Mouse (Mus musculus) hindbrain, postnatal 0 days (tissue): ENCODE measurements around the gene Gak. TPM values are rescaled to one million over a fixed set of nuclear protein-coding genes. Genes with fewer than 3 reads are reported as not detected.

Source experiments
- ATAC-seq: fragments of 200-750 bp; cut with Nextera tagmentation; 2 replicates; pipeline ENCODE4 v1.8.0; 2017; ENCODE audit warnings: mild to moderate bottlenecking, moderate TSS enrichment, moderate library complexity
- DNase-seq: peaks from one replicate; pipeline ENCODE4 v3.0.0-alpha.2; 2015; ENCODE audit warnings: low spot score
- H3K27ac ChIP-seq: fragments of 300-500 bp; sonication (generic); 2 replicates; pipeline ENCODE4 v1.5.1; 2014; ENCODE audit warnings: mild to moderate bottlenecking
- H3K27me3 ChIP-seq: fragments of 300-500 bp; sonication (generic); 2 replicates; pipeline ENCODE4 v1.6.1; 2014; ENCODE audit warnings: low read length, mixed read lengths; ENCODE audit not compliant: insufficient read depth
- H3K36me3 ChIP-seq: fragments of 300-500 bp; sonication (generic); 2 replicates; pipeline ENCODE4 v1.6.1; 2014; ENCODE audit warnings: low read length, mixed read lengths; ENCODE audit not compliant: insufficient read depth
- H3K4me1 ChIP-seq: fragments of 300-500 bp; sonication (generic); 2 replicates; pipeline ENCODE4 v1.6.1; 2014; ENCODE audit warnings: antibody characterized with exemption, low read length, mixed read lengths; ENCODE audit not compliant: insufficient read depth
- H3K4me2 ChIP-seq: fragments of 300-500 bp; sonication (generic); 2 replicates; pipeline ENCODE4 v1.6.1; 2014; ENCODE audit warnings: low read depth, mild to moderate bottlenecking, low read length, moderate library complexity, mixed read lengths
- H3K4me3 ChIP-seq: fragments of 300-500 bp; sonication (generic); 2 replicates; pipeline ENCODE4 v1.5.1; 2014; ENCODE audit warnings: low read length
- H3K9ac ChIP-seq: fragments of 300-500 bp; sonication (generic); replicated peaks from 2 replicates; pipeline ENCODE4 v1.6.1; 2014; ENCODE audit warnings: mild to moderate bottlenecking, low read length, moderate library complexity, mixed read lengths
- H3K9me3 ChIP-seq: fragments of 300-500 bp; sonication (generic); 2 replicates; pipeline ENCODE4 v1.6.1; 2016; ENCODE audit warnings: low read length, mixed read lengths
- CTCF ChIP-seq: IDR thresholded peaks from 2 replicates; pipeline ENCODE4 v1.5.1; 2016; ENCODE audit warnings: antibody characterized with exemption, control low read depth, low read depth
- WGBS: fragments of 180-500 bp; shearing (Covaris S2); extraction: QIAGEN DNeasy Blood & Tissue Kit; methylation state at CpG from one replicate; pipeline ENCODE4 v1.1.7; 2014; 5-methylcytosine and 5-hydroxymethylcytosine counted together
- polyA plus RNA-seq: library from polyadenylated mRNA; unstranded; fragments of >200 nt; fragmentation: Nextera tagmentation; extraction: Ambion mirVana; gene quantifications from 2 replicates; pipeline ENCODE4 v1.2.1, GENCODE M21; 2015
- total RNA-seq: library from RNA; depleted of rRNA; stranded (reverse); fragments of >200 nt; gene quantifications from 2 replicates; pipeline ENCODE4 v1.2.3, GENCODE M21; 2014

Gak gene
- total and polyA plus RNA-seq, 2 experiments from 2014 or later = 43.5 to 75.5 TPM

- WGBS = 95% methylated on average over 15 of the region's 15 CpGs
- H3K36me3 ChIP-seq = peaks cover 48% of the 10 kb centered on the region
These were observed 26.5 kb upstream of the Gak start for GRCm38 (mm10) chr5:108655891-108656650.

GRCm38 (mm10) chr5:108655381-108655780 is 25.8 kb upstream of the Gak start:
- H3K9ac ChIP-seq = no peak overlapping the region
- ATAC-seq (no peak), DNase-seq (no peak)
- H3K27ac ChIP-seq = no peak overlapping the region
- no peaks in the 10 kb centered on the region for H3K27me3 ChIP-seq
- no peak for TF ChIP-seq CTCF
- WGBS = 96% methylated on average over 9 of the region's 9 CpGs
- no peak overlapping the region for H3K4me2 ChIP-seq
- no peak overlapping the region for H3K4me3 ChIP-seq
- H3K36me3 ChIP-seq = peaks cover 48% of the 10 kb centered on the region
- no peaks in the 10 kb centered on the region for H3K9me3 ChIP-seq
- peaks cover 9% of the 10 kb centered on the region; the same call in 1 of the 2 replicates for H3K4me1 ChIP-seq

More at GRCm38 (mm10) chr5:108655891-108656650, 26.5 kb upstream of the Gak start:
- Histone ChIP-seq H3K4me1 (peaks cover 9% of the 10 kb centered on the region), H3K9ac (no peak overlapping the region), H3K4me2 (no peak overlapping the region), H3K9me3 (no peaks in the 10 kb centered on the region), H3K4me3 (no peak overlapping the region), H3K27me3 (no peaks in the 10 kb centered on the region), H3K27ac (no peak overlapping the region)
- no peak for TF ChIP-seq CTCF
- DNase-seq (no peak), ATAC-seq (no peak)

- no peak overlapping the region for H3K27ac ChIP-seq
- 96% methylated on average over 10 of the region's 10 CpGs for WGBS
- ATAC-seq = no peak
These were observed 25.0 kb upstream of the Gak start for GRCm38 (mm10) chr5:108654444-108654990.

GRCm38 (mm10) chr5:108653341-108653740 is 23.8 kb upstream of the Gak start:
- no peak overlapping the region for H3K27ac ChIP-seq
- no peak for ATAC-seq
- no peaks in the 10 kb centered on the region for H3K27me3 ChIP-seq
- WGBS = 84% methylated on average over 6 of the region's 6 CpGs
- H3K9ac ChIP-seq = no peak overlapping the region
- no peaks in the 10 kb centered on the region for H3K9me3 ChIP-seq
- H3K36me3 ChIP-seq = peaks cover 57% of the 10 kb centered on the region
- no peak for DNase-seq
- H3K4me1 ChIP-seq = no peaks in the 10 kb centered on the region
- no peak overlapping the region for H3K4me2 ChIP-seq
- TF ChIP-seq CTCF = no peak
- no peak overlapping the region for H3K4me3 ChIP-seq

More at GRCm38 (mm10) chr5:108654444-108654990, 25.0 kb upstream of the Gak start:
- no peak for DNase-seq
- H3K4me3 ChIP-seq = no peak overlapping the region
- no peaks in the 10 kb centered on the region for H3K27me3 ChIP-seq
- peaks cover 48% of the 10 kb centered on the region for H3K36me3 ChIP-seq
- H3K9ac ChIP-seq = no peak overlapping the region
- H3K4me2 ChIP-seq = no peak overlapping the region
- no peaks in the 10 kb centered on the region for H3K9me3 ChIP-seq
- 0 out of 2 replicates have a peak, but pooled peaks cover 2% of the 10 kb centered on the region for H3K4me1 ChIP-seq
- no peak for TF ChIP-seq CTCF

GRCm38 (mm10) chr5:108651823-108652222 is 22.3 kb upstream of the Gak start:
- Histone ChIP-seq H3K4me1 (no peaks in the 10 kb centered on the region), H3K36me3 (peaks cover 59% of the 10 kb centered on the region), H3K4me2 (no peak overlapping the region), H3K4me3 (no peak overlapping the region), H3K27ac (no peak overlapping the region), H3K9me3 (no peaks in the 10 kb centered on the region), H3K27me3 (no peaks in the 10 kb centered on the region), H3K9ac (no peak overlapping the region)
- DNase-seq (peak; percentile 87), ATAC-seq (peak; percentile 72)
- TF ChIP-seq CTCF = peak; percentile 83
- WGBS = 53% methylated on average over 1 of the region's 1 CpGs

- DNase-seq = no peak
- TF ChIP-seq CTCF = no peak
- no peak overlapping the region for H3K27ac ChIP-seq
- no peak overlapping the region for H3K4me3 ChIP-seq
- 76% methylated on average over 5 of the region's 5 CpGs for WGBS
- no peaks in the 10 kb centered on the region for H3K27me3 ChIP-seq
- no peak for ATAC-seq
- no peak overlapping the region for H3K9ac ChIP-seq
- no peak overlapping the region for H3K4me2 ChIP-seq
- no peaks in the 10 kb centered on the region for H3K4me1 ChIP-seq
- peaks cover 61% of the 10 kb centered on the region for H3K36me3 ChIP-seq
- no peaks in the 10 kb centered on the region for H3K9me3 ChIP-seq
These were observed 21.7 kb upstream of the Gak start for GRCm38 (mm10) chr5:108651136-108651720.
